Mouse (Mus musculus): ENCODE measurements around the gene Specc1.

Gene Specc1

DNA sequence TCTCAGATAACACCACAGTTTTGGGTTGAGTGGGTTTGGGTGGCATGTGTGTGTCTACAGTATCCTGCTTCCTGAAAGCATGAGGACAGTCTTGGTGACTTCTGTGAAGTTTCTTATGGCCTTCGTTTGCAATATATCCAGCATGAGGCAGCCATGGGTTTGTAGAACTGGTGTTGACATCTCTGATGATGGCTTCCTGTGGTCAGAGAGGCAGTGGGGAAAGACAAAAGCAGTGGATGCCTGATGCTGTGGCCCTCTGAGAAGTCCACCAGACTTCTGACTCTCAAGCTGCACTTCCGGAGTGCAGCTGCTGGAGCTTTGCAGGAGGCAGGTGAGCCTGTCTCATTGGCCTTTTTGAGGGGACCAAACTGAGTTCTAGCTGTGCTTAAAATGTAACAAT lies 60.4 kb downstream of the Specc1 start:
- DNase-seq (ENCODE audit: low read depth), result no peak

DNA sequence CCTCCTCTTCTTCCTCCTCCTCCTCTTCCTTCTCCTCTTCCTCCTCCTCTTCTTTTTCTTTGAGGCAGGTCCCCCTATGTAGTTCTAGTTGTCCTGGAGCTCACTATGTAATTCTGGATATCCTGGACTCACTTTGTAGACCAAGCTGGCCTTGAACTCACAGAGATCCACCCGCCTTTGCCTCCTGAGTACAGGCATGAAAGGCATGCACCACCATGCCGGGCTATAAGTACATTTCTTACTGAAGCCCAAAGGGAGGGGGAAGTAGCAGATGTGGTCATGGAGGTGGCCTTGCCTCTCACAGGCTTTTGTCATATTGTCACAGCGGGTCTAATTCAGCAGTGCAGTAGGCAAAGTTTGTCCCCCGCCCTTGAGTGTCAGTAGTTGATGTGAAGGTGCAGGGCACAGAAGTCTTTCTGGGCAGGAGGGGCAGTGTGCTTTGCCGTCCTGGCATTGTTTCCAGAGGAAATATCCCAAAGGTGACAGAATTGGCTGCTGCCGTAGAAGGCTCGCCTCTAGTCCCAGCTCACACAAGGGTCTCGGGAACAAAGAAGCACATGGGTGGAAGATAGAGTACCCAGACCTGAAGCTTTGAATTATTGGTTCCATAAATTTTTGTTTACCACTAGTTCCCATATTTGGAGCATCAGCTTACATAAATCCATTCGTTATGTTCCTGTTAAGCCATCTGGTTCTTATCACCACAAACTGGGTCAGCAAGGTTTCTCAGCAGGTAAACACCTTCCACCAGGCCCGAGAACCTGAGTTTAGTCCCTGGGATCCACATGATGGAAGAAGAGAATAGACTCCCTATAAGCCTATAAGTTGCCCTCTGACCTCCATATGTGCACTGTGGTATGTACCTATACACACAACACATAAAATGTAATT lies 62.0 kb downstream of the Specc1 start:
- no peak for DNase-seq (ENCODE audit: low read depth)

DNA sequence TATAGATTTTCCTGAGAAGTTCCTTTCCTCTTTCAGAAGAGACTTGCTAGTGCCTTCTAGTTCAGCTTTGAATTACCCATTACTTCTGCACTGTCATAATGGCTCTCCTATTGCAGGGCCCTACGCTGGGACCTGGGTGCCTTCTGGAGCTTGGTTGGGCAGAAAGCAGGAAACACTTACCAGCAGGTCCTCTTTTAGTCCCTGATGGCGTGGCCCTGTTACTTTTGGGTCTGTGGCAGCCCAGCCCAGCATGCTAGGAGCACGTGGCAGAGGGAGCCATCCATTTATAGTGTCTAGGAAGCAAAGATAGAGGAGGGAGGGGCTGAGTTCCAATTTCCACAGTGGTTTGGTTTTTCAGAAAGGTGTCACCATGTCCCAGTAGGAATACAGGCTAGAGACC lies 63.3 kb downstream of the Specc1 start:
- DNase-seq (ENCODE audit: low read depth), result no peak

DNA sequence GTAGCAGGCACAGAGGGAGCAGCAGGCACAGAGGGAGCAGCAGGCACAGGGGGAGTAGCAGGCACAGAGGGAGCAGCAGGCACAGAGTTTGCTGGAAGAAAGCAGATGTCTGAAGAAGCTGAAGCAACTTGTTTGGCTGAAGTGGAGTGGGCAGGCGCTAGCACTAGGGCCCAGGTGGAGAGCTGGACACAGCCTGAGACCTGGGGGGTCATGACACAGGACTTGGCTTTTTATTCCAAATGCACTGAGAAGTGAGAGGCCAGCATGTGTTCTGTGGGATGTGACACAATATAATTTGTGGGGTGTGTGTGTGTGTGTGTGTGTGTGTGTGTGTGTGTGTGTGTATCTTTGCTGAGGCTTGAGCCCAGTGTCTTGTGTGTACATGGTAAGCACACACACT lies 64.3 kb downstream of the Specc1 start:
- no peak for DNase-seq (ENCODE audit: low read depth)

DNA sequence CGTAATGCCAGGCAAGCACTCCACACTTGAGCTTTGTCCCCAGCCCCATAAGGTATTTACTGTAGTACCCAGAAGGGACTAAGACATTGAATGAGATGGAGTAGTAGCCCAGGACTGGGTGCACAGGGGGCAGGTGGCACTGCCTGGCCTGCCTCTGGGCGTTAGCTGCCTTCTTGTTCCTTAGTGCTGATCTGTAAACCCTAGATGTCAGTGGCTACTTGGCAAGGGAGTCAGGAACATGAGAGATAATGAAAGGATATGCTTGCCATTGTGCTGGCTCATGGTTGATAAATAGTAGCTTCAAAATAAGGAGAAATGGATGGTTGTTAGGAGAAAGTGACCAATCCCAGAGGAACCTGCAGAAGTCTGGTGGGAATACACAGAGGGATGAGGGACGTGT lies 65.5 kb downstream of the Specc1 start:
- no peak for DNase-seq (ENCODE audit: low read depth)

DNA sequence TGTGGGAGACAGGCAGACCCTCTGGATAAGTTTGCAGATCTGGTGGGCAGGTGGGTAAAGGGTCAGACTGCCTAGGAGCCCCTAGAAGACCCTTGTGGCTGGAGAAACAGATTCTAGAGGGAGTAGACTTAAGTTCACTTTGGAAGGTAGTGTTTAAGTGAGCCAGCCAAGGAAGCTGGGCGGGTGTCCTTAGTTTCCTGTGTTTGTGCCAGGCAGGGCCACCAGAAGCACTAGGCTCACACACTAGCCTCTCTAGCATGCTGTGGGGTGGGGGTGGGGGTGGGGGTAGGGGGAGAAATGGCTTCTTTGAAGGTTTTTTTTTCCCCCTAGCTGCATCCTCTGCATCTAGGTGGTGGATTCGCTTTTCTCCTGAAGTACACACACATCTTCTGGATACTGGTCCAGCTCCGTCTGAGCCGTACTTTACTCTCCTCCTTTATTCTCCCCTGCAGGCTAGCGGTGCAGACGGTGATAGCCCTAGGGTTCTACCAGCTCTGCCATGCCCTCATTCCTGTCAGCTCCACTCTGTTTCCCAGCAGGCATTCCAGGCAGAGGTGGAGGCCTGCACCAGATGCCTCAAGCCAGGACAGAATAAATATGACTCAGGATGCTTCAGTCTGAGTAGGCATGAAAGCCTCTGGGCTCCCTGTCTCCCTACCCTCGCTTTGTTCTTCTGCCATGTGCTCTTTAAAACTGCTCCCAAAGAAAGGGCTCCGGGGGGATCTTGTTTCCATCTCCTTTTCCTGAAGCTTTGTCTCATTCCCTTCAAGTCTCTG lies 66.3 kb downstream of the Specc1 start:
- no peak for DNase-seq (ENCODE audit: low read depth)

DNA sequence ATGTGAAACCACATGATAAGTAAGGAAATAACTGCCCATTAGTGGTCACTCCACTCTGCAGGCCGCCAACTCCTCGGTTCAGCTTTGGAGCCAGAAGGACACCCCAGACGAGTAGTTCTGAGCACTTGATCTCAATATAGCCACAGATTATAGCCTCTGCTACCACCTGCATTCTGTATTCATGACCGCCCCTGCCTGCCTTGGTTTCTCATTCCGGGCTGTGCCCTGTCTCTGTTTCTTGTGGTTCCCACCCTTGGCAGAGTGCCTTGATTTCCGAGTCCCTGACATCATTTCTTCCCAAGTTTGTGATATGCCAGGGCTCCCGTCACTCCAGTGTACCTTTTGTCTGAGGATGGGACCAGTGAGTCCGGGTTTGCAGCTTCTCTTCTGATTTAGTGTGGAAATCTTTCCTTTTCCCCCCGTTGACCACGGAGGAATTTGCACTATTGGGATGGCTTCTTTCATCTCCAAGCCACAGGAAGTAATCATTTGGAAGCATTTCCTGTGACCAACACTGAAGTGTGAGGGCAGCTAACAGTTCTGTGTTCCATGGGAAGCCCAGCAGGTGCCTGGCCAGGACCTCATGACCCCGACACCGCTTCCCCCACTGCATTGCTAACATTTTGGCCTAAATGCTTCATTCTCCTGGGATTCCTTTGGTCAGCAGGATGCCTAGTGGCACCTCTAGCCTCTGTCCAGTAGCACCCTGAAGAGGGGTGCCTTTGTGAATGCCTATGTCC lies 67.1 kb downstream of the Specc1 start:
- DNase-seq (ENCODE audit: low read depth), result no peak

DNA sequence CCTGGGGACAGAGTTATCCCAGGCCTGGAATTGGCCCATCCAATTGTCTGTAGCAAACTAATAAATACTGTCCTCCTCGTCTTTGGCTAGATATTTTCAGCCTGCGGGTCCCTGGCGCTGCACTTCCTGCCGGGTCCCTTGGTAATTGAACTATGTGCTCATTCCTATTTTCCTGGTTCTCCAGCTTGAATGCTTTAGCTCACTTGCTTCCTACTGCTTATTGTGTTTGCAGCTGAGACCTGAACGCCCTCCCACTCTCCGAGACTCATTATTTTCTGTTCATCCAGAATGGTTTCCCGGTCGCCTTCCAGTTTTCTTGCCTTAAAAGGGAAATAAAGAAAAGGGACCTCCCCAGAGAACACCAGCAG lies 67.7 kb downstream of the Specc1 start:
- no peak for DNase-seq (ENCODE audit: low read depth)

DNA sequence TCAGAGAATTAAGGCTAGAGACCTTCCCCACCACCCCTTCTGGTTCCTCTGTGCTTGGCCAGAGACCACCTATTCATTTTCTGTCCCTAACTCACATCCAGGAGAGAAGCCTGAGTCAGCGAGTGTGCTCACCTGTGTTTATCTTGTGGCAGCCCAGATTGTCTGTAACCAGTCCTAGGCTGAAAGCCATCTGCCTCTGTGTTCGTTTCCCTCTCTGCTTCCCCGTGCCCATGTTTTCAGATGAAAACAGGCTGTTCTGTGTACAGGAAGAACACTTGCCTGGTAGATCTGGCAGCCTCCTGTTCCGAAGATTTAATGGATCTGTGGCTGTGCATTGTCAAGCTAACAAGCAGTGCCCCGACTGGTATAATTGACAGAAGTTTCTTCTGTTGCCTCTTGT lies 68.4 kb downstream of the Specc1 start:
- no peak for DNase-seq (ENCODE audit: low read depth)

DNA sequence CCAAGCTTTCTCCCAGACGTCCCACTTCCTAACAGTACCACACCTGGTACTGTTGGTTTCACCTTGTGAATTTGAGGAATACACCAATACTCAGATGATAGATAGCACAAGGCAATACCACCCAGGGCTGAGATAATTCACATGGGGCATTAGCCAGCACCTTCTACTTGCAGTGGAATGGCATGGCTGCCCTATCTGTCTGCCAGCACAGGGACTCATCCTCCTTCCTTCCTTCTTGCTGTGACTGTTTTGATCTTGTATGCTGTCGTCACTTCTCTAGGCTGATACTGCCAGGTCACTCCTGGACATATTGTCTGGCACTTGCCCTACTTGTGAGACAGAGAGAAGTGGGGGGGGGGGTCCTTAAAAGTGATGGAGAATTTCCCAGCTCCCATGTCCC lies 69.2 kb downstream of the Specc1 start:
- no peak for DNase-seq (ENCODE audit: low read depth)

DNA sequence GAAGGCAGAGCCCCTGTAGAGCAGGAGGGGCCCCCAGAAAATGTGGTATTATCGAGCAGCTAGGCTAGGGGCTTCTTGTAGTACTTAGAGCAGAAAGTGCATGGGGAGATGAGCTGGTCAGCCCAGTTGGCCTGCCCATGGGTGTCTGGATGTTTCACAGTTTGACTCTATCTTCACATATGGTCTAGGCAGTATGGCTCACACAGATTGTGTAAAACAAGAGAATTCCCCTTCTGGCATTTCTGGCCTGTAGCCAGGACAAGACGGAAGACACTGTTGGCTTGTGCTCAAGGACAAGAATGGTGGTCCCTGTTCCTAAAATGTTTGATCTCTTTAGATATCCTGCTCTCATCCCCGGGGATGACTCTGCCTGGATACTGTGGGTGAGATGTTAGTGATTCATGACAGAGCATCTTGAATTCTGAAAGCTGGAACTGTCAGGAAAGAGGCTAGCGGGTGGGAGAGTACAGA lies 69.8 kb downstream of the Specc1 start:
- no peak for DNase-seq (ENCODE audit: low read depth)

DNA sequence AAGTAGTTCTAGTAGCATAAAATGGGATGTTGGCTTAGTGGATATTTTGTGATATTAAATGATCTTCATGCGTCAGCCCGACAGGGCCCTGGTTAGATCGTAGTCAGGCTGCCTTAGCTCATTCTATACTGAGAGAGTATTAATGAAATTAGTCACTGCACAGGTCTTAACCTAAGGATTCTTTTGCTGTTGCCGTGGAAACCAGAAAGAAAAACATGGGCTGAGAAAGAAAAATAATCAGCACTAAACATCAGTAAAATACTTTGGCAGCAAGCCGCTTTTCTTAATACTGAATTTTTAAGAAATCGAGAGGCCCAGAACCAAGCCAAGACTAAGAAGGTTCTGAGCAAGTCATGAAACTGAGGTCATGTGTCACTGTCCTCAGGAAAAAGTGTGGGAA lies 70.7 kb downstream of the Specc1 start:
- DNase-seq (ENCODE audit: low read depth), result no peak

DNA sequence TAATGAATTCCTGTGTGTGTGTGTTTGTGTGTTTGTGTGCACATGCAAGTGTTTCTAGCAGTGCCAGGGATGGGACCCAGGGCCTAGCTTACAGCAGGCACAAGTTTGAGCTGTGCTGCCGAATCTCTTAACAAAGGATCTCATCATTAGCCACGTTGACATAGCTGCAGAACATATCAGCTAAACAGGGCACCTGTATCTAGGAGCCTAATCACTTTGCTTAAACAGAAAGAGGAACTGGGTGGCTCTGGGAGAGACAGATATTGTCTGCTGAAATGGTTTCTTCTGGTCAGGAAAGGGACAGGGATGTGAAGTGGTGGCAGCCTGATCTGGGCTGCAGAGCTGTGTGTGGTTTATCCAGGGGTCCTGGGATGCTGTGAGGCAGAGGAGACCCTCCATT lies 71.1 kb downstream of the Specc1 start:
- DNase-seq (ENCODE audit: low read depth), result no peak

DNA sequence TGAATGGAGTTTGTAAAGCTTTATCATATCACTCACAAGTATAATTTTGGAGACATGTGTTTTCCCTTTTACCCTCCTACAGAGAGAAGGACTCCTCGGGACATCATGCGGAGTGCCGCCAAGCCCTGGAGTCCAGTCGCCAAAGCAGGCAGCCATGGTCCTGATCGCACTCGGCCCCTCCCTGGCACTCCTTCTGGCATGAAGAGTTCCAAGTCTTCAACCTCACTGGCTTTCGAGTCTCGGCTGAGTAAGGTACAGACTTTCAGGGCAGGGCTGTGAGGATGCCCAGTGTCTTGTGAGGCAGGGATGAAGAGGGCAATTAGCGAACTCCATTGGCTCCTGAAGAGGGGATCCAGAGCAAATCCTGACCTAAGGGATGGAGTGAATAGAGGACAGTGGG lies 72.6 kb downstream of the Specc1 start:
- DNase-seq (ENCODE audit: low read depth), result no peak

DNA sequence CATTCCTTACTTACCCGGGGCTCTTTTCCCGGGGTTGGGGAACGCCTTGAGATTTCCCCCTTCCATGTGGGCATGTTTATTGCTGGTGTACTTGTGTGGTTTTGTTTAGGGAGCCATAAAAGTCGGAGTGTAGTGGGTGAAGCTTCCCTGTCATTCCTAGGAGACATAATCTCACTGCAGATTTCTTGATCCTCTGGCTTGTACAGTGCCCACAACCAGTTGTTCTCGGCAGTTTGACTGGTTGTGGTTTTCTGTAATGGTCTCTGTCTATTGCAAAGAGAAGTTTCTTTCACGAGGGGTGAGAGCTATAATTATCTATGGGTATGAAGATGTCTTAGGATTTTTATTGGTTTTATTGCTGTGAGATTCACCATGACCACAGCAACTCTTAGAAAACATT lies 78.0 kb downstream of the Specc1 start:
- DNase-seq (ENCODE audit: low read depth), result no peak

DNA sequence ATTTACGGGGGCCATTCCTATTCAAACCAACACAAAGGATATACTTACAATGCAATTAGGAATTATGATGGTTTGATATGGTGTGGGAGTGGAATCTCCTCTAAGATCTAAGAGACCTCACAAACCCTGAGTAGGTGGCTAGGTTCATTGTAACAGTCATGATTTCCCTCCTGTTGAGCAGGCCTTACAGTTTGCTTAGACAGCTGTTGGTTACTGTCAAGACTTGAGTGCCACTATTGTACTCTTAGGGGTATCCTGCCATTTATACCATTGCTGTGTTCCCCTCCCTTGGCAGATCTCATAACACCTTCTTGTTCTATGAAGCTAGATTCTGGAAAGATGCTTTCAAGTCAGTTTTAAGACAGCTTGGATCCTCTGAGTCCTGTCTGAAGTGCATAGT lies 78.7 kb downstream of the Specc1 start:
- no peak for DNase-seq (ENCODE audit: low read depth)

DNA sequence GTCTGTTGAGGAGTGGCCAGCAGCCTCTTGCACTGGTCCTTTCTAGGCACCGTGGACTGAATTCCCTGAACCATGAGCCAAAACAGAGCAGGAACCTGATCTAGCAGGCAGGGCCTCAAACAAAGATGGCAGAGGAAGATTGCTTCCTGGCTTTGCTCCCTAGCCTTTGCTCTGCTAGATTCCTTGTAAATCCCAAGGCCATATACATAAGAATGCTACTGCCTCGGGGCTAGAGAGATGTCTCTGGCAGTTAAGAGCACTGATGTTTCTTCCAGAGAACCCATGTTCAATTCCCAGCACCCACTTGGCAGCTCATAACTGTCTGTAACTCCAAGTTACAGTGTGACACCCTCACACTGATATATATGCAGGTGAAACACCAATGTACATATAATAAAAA lies 83.6 kb downstream of the Specc1 start:
- no peak for DNase-seq (ENCODE audit: low read depth)

DNA sequence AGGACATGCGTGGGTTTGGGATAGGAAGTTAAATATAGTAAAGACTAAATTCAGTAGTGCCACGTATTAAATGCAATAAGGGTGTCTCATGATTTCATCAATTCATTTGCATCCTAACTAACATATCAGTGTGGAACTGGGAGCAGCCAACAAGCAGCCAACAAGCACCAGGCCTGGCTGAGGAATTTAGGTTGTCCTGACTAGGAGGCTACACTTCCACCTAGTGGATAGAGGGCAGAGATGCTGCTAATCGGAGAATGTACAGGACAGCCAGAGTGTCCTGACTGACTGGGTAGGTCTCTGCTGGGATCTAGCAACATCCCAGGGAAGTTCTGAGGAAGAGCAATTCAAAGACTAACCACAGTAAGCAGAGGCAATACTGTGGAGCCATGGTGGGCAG lies 88.1 kb downstream of the Specc1 start:
- DNase-seq (ENCODE audit: low read depth), result no peak

DNA sequence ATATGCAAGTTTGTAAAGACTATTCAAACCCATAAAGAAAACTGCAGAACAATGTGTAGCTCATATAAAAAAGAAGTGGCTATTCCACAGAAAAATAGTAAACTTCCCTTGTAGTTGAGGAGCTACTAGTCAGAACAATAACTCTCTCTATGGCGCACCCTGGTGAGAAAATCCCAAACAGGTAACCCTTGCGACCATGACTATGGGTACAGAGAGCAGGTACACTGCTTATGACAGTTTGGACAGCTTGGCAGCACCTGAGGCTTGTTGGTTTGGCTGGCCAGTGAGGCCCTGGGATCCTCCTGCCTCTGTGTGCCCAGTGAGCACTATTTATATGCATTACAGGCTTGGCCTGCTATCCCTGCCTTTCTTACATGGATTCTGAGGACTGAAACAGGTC lies 89.4 kb downstream of the Specc1 start:
- no peak for DNase-seq (ENCODE audit: low read depth)

DNA sequence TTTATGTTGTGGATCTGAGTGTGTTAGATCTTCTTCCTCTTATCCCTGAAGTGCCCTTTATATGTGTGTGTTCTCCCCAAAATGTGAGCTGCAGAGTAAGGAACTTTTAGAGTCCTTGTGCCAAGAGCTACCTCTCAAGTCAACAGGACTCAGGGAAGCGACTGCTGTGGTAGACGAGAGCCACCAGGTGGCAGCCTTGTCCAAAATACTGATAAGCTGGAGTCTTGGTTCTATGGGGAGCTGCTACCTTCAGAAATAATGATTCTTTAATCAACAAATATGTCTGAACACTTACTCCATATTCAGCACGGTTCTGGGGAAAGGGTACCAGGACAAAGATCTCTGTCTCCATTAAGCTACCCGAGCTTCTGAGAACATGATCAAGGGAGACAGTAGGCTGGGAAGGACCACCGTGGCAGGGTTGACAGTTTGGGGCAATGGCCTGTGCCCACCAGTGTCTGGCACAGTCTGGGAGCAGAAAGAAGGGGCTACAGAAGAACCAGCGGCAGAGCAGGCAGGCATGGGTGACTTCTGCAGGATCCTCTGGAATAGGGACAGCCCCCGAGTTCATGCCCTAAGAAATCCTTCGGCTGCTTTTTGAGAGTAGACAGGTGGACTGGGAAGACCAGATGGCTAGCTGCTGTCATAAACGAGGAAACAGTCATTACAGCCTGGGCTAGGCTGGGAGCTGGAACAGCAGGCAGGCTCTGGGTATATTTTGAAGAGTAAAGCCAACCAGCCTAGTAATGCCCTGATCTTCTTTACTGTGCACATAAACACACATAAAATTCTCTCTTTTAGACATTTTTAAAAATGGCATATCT lies 91.5 kb downstream of the Specc1 start:
- DNase-seq (ENCODE audit: low read depth), result peak; percentile 76

DNA sequence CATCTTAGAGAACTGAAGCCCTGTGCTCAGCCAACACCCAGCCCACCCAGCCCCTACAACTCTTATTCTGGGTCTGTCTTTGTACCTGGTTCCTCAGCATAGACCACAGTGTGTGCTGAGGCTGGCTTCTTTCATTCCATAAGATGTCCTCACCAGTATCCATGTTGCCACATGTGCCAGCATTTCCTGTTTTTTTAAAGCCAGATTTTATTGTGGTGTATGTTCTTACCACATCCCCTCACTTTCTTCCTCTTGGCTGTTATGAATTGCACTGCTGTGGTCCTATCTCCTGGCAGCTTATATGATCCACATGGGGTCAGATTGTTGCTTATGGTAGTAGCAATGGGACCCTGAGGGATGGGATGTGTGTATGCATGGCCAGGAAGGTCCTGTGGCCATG lies 92.6 kb downstream of the Specc1 start:
- no peak for DNase-seq (ENCODE audit: low read depth)

All from induced T-regulatory cell, adult 2 months (primary cell).